Mouse (Mus musculus): Measurements from ENCODE around the gene Mettl21a. TPM values are rescaled to one million over a fixed set of nuclear protein-coding genes. Genes with fewer than 3 reads are reported as not detected.
A peak's percentile ranks its signal among the peaks of the same experiment; 100 is the strongest.

Mettl21a gene
- total and polyA plus RNA-seq, 3 experiments: 7.4 to 8.5 TPM; not detected in 1

DNA sequence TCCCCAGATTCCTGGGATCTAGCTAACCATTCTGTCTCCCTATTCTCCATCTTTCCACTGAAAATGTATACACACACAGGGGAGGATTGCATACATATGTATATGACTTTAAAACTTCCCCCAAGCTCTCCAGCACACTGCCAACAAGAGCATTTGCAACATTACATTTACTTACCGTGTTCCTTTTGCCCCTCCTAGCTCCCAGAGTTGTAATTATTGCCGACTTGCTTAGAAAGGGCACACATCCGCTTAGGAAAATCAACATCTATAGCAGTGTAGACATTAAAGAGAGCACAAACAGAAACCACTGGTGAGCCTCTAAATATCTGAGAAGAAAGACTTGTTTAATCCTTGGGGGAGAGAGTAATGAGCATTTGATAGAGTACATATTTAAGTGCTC, 1.2 kb upstream of the Mettl21a start:
- TF ChIP-seq ZC3H11A (IDR thresholded peaks at IDR 0.05; ENCODE audit: low read depth, low read length): no peak
- TF ChIP-seq MYB (IDR thresholded peaks at IDR 0.05; ENCODE audit: low read depth, low read length): no peak
- no peak for TF ChIP-seq KAT2A (conservative IDR thresholded peaks at IDR 0.05; ENCODE audit: low read depth, low read length)
- no peak for TF ChIP-seq JUND (IDR thresholded peaks at IDR 0.05; ENCODE audit: low read depth, low read length)
- H3K27me3 ChIP-seq (ENCODE audit: control insufficient read depth in 1 of 2, insufficient read depth in 2 of 2, low read length in 2 of 2): no peaks in the 10 kb centered on the region
- peak overlapping the region; percentile 86 to 90 for H3K4me3 ChIP-seq (ENCODE audit: control insufficient read depth in 1 of 2, insufficient read depth in 1 of 2, low read depth in 2 of 2, low read length in 2 of 2)
- peak overlapping the region; percentile 76 for H3K27ac ChIP-seq (ENCODE audit: control insufficient read depth, low read depth, low read length)
- peaks cover 0 to 5% of the 10 kb centered on the region in 2 experiments; a peak in 2 of 4 replicates for H3K4me1 ChIP-seq (ENCODE audit: control insufficient read depth in 1 of 2, insufficient read depth in 2 of 2, low read length in 2 of 2)
- peak; percentile 58 for DNase-seq (ENCODE audit: low read depth, low spot score)
- H3K79me2 ChIP-seq (ENCODE audit: control insufficient read depth, insufficient read depth, low read length, poor library complexity): peaks cover 4% of the 10 kb centered on the region; the same call in 1 of the 2 replicates
- H3K36me3 ChIP-seq (ENCODE audit: control insufficient read depth in 1 of 2, insufficient read depth in 2 of 2, low read length in 2 of 2): peaks cover 0 to 7% of the 10 kb centered on the region in 2 experiments; a peak in 1 of 4 replicates
- peak overlapping the region; percentile 92 for H3K9ac ChIP-seq (ENCODE audit: control insufficient read depth, low read depth, low read length, poor library complexity, severe bottlenecking)
- no peaks in the 10 kb centered on the region for H3K9me3 ChIP-seq (replicated peaks; ENCODE audit: insufficient read depth, low read length)

GRCm38 (mm10) chr1:64617715-64617984, 608 bp upstream of the Mettl21a start:
- peak; percentile 87 for DNase-seq (ENCODE audit: low read depth, low spot score)
- H3K27ac ChIP-seq (ENCODE audit: control insufficient read depth, low read depth, low read length): peak overlapping the region; percentile 76
- no peaks in the 10 kb centered on the region for H3K9me3 ChIP-seq (replicated peaks; ENCODE audit: insufficient read depth, low read length)
- TF ChIP-seq MYC (IDR thresholded peaks at IDR 0.05; ENCODE audit: low read depth, low read length) (peak; percentile 88), CTCF (IDR thresholded peaks at IDR 0.05 in 2 of 3, conservative IDR thresholded peaks at IDR 0.05 in 1 of 3; ENCODE audit: control insufficient read depth in 1 of 3, insufficient read depth in 1 of 3, low read depth in 2 of 3, low read length in 3 of 3, poor library complexity in 1 of 3, severe bottlenecking in 1 of 3) (peak; percentile 53 to 97 (median 83); a peak in 5 of 6 replicates), ZMIZ1 (IDR thresholded peaks at IDR 0.05; ENCODE audit: low read depth, low read length) (no peak), UBTF (IDR thresholded peaks at IDR 0.05; ENCODE audit: borderline replicate concordance, insufficient read depth, low read depth, low read length) (0 out of 2 replicates have a peak, but pooled peaks have one; percentile 21), SMC3 (IDR thresholded peaks at IDR 0.05; ENCODE audit: low read depth, low read length) (peak; percentile 70), RAD21 (IDR thresholded peaks at IDR 0.05; ENCODE audit: low read depth, low read length) (peak; percentile 66), ZC3H11A (IDR thresholded peaks at IDR 0.05; ENCODE audit: low read depth, low read length) (peak; percentile 57), BHLHE40 (IDR thresholded peaks at IDR 0.05; ENCODE audit: borderline replicate concordance, low read depth, low read length) (no peak), TBP (IDR thresholded peaks at IDR 0.05; ENCODE audit: low read depth, low read length) (peak; percentile 42; the same call in 1 of the 2 replicates), CHD2 (IDR thresholded peaks at IDR 0.05; ENCODE audit: low read length) (no peak)
- H3K9ac ChIP-seq (ENCODE audit: control insufficient read depth, low read depth, low read length, poor library complexity, severe bottlenecking): peak overlapping the region; percentile 92
- H3K36me3 ChIP-seq (ENCODE audit: control insufficient read depth in 1 of 2, insufficient read depth in 2 of 2, low read length in 2 of 2): peaks cover 0 to 7% of the 10 kb centered on the region in 2 experiments; a peak in 1 of 4 replicates
- peaks cover 0 to 5% of the 10 kb centered on the region in 2 experiments; a peak in 2 of 4 replicates for H3K4me1 ChIP-seq (ENCODE audit: control insufficient read depth in 1 of 2, insufficient read depth in 2 of 2, low read length in 2 of 2)
- no peaks in the 10 kb centered on the region for H3K27me3 ChIP-seq (ENCODE audit: control insufficient read depth in 1 of 2, insufficient read depth in 2 of 2, low read length in 2 of 2)
- peak overlapping the region; percentile 86 to 90 for H3K4me3 ChIP-seq (ENCODE audit: control insufficient read depth in 1 of 2, insufficient read depth in 1 of 2, low read depth in 2 of 2, low read length in 2 of 2)
- H3K79me2 ChIP-seq (ENCODE audit: control insufficient read depth, insufficient read depth, low read length, poor library complexity): peaks cover 4% of the 10 kb centered on the region; the same call in 1 of the 2 replicates

DNA sequence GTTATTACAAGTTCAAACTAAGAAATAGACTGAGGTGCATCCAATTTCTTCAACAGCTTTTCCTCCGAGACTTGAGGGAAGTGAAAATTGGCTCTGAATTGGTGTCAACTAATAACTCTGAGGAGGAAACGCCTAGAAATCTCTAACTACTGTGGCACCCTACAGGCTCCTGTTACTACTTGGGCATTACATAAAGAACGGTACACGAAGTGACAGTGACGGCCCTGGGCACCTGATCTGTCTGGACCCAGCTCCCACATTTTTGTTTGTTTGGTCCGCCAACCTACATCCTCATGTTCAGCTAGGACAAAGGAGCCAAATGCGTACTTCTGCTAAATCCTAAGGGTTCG, 536 bp downstream of the Mettl21a start:
- peak overlapping the region; percentile 86 to 90 for H3K4me3 ChIP-seq (ENCODE audit: control insufficient read depth in 1 of 2, insufficient read depth in 1 of 2, low read depth in 2 of 2, low read length in 2 of 2)
- peak overlapping the region; percentile 92 for H3K9ac ChIP-seq (ENCODE audit: control insufficient read depth, low read depth, low read length, poor library complexity, severe bottlenecking)
- TF ChIP-seq MEF2A (IDR thresholded peaks at IDR 0.05; ENCODE audit: extremely low read depth, insufficient replicate concordance, low read depth, low read length, poor library complexity, severe bottlenecking) (no peak), ZMIZ1 (IDR thresholded peaks at IDR 0.05; ENCODE audit: low read depth, low read length) (no peak), POLR2A (IDR thresholded peaks at IDR 0.05; ENCODE audit: control insufficient read depth in 1 of 2, insufficient read depth in 1 of 2, low read depth in 1 of 2, low read length in 2 of 2, poor library complexity in 1 of 2) (no peak), NELFE (IDR thresholded peaks at IDR 0.05; ENCODE audit: low read depth, low read length) (no peak), ZKSCAN1 (IDR thresholded peaks at IDR 0.05; ENCODE audit: low read depth, low read length) (no peak), UBTF (IDR thresholded peaks at IDR 0.05; ENCODE audit: borderline replicate concordance, insufficient read depth, low read depth, low read length) (no peak), POLR2AphosphoS2 (IDR thresholded peaks at IDR 0.05; ENCODE audit: low read length) (no peak), USF1 (IDR thresholded peaks at IDR 0.05; ENCODE audit: low read depth, low read length) (no peak), BHLHE40 (IDR thresholded peaks at IDR 0.05; ENCODE audit: borderline replicate concordance, low read depth, low read length) (no peak), CTCF (IDR thresholded peaks at IDR 0.05 in 2 of 3, conservative IDR thresholded peaks at IDR 0.05 in 1 of 3; ENCODE audit: control insufficient read depth in 1 of 3, insufficient read depth in 1 of 3, low read depth in 2 of 3, low read length in 3 of 3, poor library complexity in 1 of 3, severe bottlenecking in 1 of 3) (no peak), GABPA (IDR thresholded peaks at IDR 0.05; ENCODE audit: low read depth, low read length) (no peak), CHD2 (IDR thresholded peaks at IDR 0.05; ENCODE audit: low read length) (no peak)
- peaks cover 0 to 5% of the 10 kb centered on the region in 2 experiments; a peak in 2 of 4 replicates for H3K4me1 ChIP-seq (ENCODE audit: control insufficient read depth in 1 of 2, insufficient read depth in 2 of 2, low read length in 2 of 2)
- DNase-seq (ENCODE audit: low read depth, low spot score): peak; percentile 50
- peak overlapping the region; percentile 51 for H3K27ac ChIP-seq (ENCODE audit: control insufficient read depth, low read depth, low read length)
- peaks cover 0 to 7% of the 10 kb centered on the region in 2 experiments; a peak in 1 of 4 replicates for H3K36me3 ChIP-seq (ENCODE audit: control insufficient read depth in 1 of 2, insufficient read depth in 2 of 2, low read length in 2 of 2)
- no peaks in the 10 kb centered on the region for H3K27me3 ChIP-seq (ENCODE audit: control insufficient read depth in 1 of 2, insufficient read depth in 2 of 2, low read length in 2 of 2)
- no peaks in the 10 kb centered on the region for H3K9me3 ChIP-seq (replicated peaks; ENCODE audit: insufficient read depth, low read length)
- peaks cover 4% of the 10 kb centered on the region; the same call in 1 of the 2 replicates for H3K79me2 ChIP-seq (ENCODE audit: control insufficient read depth, insufficient read depth, low read length, poor library complexity)
